Mouse (Mus musculus): Measurements from ENCODE around the gene Aifm3. TPM values are rescaled to one million over a fixed set of nuclear protein-coding genes. Genes with fewer than 3 reads are reported as not detected.
"Not testable (repeated sequence)": the region's sequence is repeated elsewhere in the genome, so short reads cannot be mapped to it uniquely, and the experiment has no call there.

Gene Aifm3
- total RNA-seq, 2 experiments from 2014 or later = 76.1 to 84.5 TPM

DNA sequence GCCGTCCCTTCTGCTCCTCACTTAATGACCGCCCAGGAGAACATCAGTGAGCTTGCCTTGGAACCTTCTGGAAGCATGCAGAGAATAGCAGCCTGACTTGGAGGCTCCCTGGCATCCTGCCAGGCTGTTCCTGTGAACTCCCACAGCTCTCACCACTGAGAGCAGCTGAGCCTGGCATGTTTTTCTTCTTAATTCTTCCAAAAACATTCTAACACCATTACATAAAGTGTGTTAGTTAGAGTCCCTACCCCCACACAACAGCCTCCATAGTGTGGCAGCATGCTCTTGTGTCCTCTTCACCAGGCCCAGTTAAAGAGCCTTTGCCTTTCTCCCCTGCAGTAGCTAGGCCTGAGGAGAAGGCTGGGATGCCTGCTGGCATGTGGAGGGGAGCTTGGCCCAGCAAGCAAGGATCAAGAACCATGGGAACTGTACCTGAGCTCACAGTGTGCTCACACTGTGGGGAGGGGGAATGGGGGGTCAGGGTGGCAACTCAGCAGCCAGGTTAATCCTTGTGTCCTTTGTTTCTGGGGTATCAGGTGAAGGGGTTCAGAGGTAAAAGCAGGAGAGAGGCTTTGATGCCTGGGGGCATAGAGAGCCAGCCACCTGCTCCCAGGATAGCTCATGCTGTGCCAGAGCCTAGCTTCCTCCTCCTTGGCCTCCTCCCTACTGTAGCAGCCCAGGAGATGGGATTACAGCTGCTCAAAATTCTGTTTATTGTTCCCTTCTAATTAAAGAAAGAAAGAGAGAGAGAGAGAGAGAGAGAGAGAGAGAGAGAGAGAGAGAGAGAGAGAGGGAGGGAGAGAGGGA lies 7.3 kb downstream of the Aifm3 start:
- DNase-seq (ENCODE audit: extremely low spot score in 1 of 2, low spot score in 1 of 2) = peak; percentile 66 to 76

DNA sequence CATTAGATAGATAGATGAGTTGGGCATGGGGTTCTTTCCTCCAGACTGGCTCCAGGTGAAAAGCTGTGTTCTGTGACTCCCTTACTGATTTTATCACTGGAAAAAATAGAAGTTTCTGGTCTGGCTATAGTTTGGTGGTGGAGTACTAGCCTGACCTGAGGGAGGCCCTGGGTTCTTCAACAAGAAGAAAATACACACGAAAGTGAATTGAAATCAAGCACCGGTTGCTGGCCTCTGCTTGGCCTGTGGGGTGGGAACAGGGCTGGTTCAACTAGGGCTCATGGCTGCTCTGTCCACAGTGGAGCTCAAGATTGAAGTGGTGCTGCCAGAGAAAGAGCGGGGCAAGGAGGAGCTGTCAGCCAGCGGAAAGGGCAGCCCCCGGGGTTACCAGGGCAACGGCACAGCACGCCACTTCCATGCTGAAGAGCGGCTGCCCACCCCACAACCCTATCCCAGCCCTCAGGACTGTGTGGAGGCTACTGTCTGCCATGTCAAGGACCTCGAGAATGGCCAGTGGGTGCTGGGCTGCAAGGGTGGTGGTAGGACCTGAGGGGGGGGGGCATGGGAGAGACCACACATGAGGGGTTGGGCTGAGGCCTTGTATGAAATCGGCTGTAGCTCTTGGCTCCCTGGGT lies 10.0 kb downstream of the Aifm3 start:
- DNase-seq (ENCODE audit: extremely low spot score in 1 of 2, low spot score in 1 of 2) = no peak

GRCm38 (mm10) chr16:17502681-17503080 lies 13.3 kb downstream of the Aifm3 start:
- no peak for DNase-seq (ENCODE audit: extremely low spot score in 1 of 2, low spot score in 1 of 2)

DNA sequence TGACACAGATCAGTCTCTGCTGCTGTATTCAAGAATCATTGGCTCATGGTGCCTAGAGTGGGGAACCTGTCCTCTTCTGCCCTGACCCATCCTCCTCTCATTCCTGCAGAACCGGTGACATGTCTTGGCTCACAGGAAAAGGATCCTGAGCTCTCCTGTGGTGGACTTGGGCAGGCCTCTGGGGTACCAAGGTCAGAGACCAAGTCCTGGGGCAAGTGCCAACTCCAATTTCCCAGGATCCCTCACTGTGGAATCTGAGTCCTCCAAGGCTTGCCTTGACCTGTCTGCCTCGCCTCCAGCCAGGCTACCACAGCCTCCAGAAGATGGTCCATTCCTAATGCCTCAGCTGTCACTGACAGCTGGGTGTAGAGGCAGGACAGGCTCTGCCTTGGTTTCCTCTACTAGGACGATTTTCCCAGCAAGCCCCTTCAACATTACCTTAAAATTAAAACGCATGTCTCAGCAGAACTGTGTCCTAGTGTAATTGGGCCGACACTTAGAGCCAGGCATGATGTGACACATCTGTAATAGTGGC lies 17.7 kb downstream of the Aifm3 start:
- DNase-seq (ENCODE audit: extremely low spot score in 1 of 2, low spot score in 1 of 2) = no peak

GRCm38 (mm10) chr16:17508031-17508430 lies 18.6 kb downstream of the Aifm3 start:
- not testable (repeated sequence) for DNase-seq (ENCODE audit: extremely low spot score in 1 of 2, low spot score in 1 of 2)

DNA sequence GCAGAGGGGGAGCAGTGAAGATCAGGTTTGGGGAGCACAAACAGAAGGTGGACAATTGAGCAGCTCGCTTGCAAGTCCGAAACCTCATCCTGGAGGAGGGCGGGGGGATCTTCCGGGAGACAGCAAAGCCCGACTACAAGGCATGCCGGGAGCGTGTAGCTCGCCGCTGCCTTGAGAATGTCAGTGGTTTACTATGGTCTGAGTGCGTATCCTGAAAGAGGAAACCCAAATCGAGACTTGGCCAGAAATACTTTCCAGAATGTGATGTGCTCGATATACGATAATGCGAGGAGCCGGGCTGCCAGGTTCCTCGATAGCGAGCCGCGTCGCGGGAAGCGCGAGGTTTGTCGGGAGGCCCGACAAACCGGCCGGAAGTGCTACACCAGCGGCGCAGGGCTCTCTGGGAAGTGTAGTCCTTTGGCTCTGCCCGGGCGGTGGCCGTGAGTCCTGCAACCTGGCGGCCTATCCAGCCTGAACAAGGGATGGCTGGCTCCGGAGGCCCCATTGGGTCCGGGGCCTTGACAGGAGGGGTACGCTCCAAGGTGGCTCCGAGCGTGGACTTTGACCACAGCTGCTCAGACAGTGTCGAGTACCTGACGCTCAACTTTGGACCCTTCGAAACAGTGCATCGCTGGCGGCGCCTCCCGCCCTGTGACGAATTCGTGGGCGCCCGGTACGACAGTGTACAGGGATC lies 19.3 kb downstream of the Aifm3 start, which contains the start of gene Lztr1:
Lztr1 (plus strand) TSS at position 143 of the 694 bp plus-strand sequence.
- DNase-seq (ENCODE audit: extremely low spot score in 1 of 2, low spot score in 1 of 2) = peak; percentile 79 to 90

DNA sequence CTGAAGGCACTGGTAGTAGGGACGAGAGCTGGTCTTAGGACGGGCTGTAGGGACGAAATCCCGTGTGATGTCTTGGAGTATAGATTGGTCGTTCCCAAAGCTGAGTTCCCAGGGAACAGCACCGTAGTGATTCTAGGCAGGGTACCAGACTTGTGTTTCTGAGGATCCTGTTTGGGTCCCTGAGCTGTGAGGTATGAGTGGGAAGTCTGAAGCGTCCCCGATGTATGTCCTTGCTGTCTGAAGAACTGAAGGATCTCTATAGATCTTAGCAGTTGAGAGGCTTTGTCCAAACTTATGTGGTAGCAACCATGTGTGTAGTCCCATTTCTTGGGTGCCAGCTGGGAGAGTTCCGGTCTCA lies 19.8 kb downstream of the Aifm3 start:
- no peak for DNase-seq (ENCODE audit: extremely low spot score in 1 of 2, low spot score in 1 of 2)

DNA sequence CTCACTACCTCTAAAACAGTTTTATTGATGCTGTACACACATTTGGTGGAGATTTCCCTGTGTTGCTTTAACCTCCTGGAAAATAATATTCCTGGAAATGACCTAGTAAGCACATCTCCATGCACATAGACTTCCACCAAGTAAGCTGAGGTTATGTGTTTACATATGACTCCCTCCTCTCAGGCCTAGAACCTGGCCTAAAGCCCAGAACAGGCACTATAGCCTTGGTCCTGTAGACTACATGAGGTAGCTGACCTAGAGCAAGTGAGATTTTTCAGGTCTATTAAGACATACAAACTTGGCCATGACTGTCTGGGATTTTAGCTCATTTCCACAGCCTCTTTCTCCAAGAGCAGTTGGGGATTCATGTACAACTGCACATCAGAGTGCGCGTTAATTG lies 20.7 kb downstream of the Aifm3 start:
- no peak for DNase-seq (ENCODE audit: extremely low spot score in 1 of 2, low spot score in 1 of 2)

DNA sequence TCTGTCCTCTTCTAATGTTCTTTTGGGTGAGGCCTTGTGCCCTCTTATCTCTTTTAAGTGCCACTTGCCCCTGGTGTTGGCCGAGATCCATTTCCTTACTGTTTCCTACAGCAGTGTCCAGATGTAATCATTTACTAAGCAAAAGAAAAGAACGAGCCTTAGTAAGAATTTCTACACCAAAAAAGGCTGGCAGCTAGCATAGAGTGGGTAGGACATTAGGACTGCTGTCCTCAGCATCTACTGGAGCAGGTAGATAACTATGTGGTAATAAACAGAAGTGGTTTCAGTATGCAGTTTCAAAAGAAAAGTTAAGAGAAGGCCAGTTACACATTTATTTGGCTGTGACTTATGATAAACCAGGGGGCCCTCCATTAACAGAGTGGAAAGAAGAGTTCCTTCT lies 21.3 kb downstream of the Aifm3 start:
- no peak for DNase-seq (ENCODE audit: extremely low spot score in 1 of 2, low spot score in 1 of 2)

DNA sequence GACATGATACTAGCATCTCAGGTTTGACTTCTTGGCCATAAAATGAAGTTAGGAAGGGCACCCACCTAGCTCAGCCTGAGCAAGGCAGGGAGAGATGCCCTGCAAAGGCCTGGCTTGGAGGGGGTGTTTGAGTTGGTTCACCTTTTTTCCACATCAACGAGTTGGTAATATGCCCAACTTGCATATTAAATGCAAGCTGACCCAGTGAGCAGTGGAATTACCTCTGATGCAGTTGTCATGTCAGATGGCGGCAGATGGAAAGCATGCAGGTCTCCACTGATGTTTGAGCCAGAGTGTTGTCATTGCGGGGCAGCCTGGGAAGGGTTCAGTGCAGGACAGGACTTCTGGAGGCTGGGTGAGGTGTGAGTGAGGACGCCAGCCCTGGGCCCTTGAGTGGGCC lies 22.0 kb downstream of the Aifm3 start:
- DNase-seq (ENCODE audit: extremely low spot score in 1 of 2, low spot score in 1 of 2) = no peak

GRCm38 (mm10) chr16:17518910-17519309 lies 29.5 kb downstream of the Aifm3 start:
- no peak for DNase-seq (ENCODE audit: extremely low spot score in 1 of 2, low spot score in 1 of 2)

DNA sequence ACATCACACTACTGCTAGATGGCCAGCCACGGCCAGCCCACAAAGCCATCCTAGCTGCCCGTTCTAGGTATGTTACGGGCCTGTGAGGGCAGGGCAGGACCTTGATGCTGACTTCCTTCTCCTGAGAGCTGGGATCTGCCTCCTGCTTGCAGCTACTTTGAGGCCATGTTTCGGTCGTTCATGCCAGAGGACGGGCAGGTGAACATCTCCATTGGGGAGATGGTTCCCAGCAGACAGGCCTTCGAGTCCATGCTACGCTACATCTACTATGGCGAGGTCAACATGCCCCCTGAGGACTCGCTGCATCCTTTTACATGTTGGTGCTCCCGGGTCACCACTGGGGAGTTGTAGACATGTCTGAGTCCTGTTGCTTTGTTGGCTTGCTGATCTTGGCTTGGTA lies 34.7 kb downstream of the Aifm3 start:
- DNase-seq (ENCODE audit: extremely low spot score in 1 of 2, low spot score in 1 of 2) = peak in 1 of 2 experiments; percentile 7

DNA sequence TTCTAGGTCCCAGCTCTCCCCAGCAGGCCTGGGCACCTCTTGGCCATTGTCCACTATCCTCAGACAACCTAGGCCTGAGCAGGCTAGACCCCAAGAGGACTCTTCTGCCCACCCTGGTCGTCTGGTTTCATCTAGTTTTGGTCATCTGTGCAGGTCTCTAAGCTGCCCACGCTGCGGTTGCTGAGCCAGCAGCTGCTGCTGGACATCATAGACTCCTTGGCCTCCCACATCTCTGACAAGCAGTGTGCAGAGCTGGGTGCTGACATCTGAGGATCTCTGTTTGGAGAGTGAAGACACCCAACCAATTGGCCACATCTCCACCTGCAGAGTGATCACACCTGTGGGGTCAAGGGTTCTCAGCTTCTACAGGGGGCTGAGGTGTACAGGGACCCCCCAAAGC lies 36.1 kb downstream of the Aifm3 start:
- no peak for DNase-seq (ENCODE audit: extremely low spot score in 1 of 2, low spot score in 1 of 2)

DNA sequence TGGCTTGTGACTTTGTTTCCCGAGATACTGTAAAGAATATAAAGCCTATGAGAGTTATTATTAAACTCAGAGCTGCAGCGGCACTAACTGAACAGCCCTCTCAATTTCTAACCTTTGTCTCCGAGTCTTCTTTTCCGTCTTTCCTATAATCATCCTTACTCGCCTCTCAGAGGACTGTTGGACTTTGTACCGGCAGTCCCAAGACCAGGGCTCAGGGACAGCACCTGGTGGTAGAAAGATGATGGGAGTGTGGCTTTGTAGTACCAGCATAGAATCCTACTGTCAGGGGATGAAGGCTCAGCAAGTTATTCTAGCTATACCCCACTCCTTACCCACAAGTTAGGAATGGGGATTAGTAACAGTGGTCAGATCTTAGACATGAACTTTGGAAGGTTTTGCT lies 36.8 kb downstream of the Aifm3 start:
- DNase-seq (ENCODE audit: extremely low spot score in 1 of 2, low spot score in 1 of 2) = no peak

- DNase-seq (ENCODE audit: extremely low spot score in 1 of 2, low spot score in 1 of 2) = peak in 1 of 2 experiments; percentile 5
Measured at GRCm38 (mm10) chr16:17527606-17528005, 38.2 kb downstream of the Aifm3 start.

DNA sequence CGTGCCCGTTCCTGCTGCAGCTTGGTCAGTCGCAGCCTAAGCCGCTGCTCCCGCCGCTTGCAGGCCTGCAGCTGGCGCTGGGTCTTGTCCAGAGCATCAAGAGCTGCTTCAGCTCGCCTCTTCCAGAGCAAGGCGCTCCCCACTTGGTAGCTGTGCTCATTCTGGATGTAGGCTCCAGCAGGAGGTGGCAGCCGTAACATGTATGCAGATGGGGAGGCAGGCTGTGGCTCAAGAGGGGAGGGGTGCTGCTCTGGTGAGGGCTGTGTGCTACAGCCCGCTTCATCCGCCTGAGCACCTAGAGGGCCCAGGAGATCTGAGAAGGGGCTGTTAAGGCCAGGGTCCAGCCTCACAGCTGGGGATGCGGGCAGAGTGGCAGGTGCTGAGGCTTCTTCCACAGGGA lies 38.9 kb downstream of the Aifm3 start:
- DNase-seq (ENCODE audit: extremely low spot score in 1 of 2, low spot score in 1 of 2) = no peak

- no peak for DNase-seq (ENCODE audit: extremely low spot score in 1 of 2, low spot score in 1 of 2)
Measured at GRCm38 (mm10) chr16:17529981-17530586, 40.7 kb downstream of the Aifm3 start.

GRCm38 (mm10) chr16:17530640-17531288 lies 41.4 kb downstream of the Aifm3 start, which contains the start of gene Thap7:
Thap7 (minus strand) TSS chr16:17531136.
- peak; percentile 90 to 95 for DNase-seq (ENCODE audit: extremely low spot score in 1 of 2, low spot score in 1 of 2)

DNA sequence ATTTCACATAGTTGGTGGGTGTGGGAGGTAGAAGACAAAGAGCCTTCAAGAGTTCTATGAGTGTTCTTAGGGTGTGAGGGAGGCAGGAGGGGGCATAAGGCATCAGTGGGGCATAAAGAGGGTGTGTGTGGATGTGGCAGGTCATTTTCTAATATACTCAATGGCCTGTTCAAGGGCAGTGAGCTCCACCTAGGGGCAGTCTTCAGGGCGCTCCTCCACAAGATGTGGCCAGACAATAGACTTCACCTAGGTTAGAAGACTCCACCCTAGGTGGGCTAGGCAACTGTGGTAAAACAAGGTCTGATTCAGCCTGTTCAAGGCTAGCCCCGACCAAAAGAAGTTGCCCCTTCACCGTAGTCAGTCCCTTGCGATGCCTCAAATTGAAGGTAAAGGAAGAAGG lies 42.9 kb downstream of the Aifm3 start:
- DNase-seq (ENCODE audit: extremely low spot score in 1 of 2, low spot score in 1 of 2) = no peak

GRCm38 (mm10) chr16:17532676-17533329 lies 43.4 kb downstream of the Aifm3 start:
- DNase-seq (ENCODE audit: extremely low spot score in 1 of 2, low spot score in 1 of 2) = no peak
